Mouse (Mus musculus): ENCODE results near the gene Zfp287.

Zfp287 gene

DNA sequence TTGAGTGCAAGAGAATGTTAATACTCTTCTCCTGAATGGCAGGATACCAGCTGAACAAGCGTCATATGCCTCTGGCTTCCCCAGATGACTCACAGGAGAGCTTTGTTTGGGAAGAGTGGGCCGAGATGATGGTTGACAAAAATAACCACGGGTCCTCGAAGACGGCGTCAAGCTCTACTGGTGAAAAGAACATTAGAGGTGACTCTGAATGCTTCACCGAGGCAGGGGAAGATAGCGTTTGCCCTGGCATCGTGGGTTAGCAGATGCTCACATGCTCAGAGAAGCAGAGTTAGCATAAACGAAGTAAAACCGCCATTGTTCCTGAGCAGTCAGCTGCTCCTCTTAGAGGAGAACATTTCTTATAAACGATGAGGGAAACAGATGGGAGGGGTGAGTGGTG is 62.2 kb downstream of the Zfp287 start:
- no peak for TF ChIP-seq GATA4 (IDR thresholded peaks at IDR 0.05; ENCODE audit: insufficient replicate concordance, low read length)

DNA sequence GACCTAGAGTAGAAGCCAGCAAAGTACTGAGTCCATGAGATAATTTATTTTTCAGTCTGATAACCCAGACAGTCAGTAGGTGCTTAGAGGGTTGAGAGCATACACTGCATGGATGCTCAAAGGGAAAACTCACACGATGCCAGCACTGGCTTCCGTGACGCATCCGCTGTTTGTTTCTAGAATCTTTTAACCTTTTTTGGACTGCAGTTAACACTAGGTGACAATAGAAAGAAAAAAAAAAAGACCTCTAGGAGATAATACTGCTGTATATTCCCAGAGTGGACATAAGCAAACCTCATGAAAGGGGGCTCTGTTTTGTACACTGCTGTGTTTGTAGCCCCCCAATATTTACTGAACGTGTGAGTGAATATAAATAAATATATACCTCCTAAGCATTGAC is 62.7 kb downstream of the Zfp287 start:
- no peak for TF ChIP-seq GATA4 (IDR thresholded peaks at IDR 0.05; ENCODE audit: insufficient replicate concordance, low read length)

DNA sequence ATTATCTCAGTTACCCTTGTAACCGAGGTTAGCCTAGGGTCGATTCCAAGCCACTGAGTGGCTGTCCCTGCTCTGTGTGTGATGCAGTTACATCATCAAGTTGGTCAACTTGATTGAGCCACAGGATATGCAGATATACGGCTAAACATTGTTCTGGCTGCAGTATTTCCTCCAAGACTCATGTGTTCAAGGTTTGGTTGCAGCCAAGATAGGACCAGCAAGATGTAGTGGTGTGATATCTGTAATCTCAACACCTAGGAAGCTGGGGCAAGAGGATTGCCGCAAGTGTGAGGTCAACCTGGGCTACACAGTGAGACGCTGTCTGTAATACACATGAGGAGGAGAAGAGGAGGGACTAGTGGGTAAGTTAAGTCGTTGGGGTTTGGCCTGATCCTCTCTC is 67.5 kb downstream of the Zfp287 start:
- TF ChIP-seq GATA4 (IDR thresholded peaks at IDR 0.05; ENCODE audit: insufficient replicate concordance, low read length) = no peak

DNA sequence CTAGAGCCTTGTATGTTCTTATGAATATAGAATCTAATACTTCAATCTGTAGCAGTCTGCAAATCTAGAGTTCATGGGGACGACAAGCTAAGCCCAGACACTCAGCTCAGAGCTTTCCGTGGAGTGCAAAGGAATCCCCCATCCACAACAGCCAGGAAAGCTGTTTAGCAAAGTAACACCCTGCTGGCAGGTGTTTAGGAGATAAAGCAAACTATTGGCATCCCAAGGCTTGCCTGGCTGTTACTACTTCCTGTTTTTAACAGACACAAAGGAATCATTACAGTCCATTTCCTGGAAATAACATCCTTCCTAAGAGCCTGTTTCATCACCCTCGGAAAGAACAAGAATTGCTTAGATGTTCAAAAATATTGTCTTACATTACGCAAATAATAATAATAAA is 70.8 kb downstream of the Zfp287 start:
- no peak for TF ChIP-seq GATA4 (IDR thresholded peaks at IDR 0.05; ENCODE audit: insufficient replicate concordance, low read length)

DNA sequence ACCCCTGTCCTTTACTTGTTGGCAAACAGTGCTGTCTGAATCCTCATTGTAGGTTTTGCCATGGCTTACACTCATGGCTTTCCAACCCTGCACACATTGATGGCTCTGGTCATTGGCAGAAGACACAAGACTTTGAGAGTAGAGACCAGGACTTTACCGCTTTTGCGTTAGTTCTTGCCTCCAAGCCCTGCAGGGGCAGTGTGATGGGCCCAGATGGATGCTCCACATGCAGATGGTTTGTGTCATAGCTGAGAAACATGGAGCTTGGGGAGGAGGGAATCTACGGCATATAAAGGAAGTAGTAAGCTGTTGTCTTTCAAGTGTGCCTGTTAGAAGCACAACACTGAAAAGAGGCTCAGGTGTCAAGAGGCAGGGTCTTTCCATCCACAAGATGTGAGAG is 79.6 kb downstream of the Zfp287 start:
- TF ChIP-seq GATA4 (IDR thresholded peaks at IDR 0.05; ENCODE audit: insufficient replicate concordance, low read length) = no peak

DNA sequence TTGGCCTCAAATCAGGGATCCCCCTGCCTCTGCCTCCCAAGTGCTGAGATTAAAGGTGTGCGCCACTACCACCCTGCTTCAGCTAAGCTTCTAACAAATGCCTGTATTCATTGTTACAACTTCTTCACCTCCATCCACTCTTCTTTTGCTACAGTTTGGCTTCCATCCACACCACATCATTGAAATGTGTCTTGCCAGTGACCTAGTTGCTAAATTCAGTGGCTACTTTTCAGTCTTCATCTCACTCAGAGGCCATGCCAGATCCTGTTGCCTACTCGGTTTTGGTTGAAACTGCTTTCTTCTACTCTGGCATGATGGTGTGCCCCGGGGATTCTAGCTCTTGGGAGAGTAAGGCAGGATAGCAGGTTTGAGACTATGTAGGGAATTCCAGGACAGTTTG is 80.1 kb downstream of the Zfp287 start:
- TF ChIP-seq GATA4 (IDR thresholded peaks at IDR 0.05; ENCODE audit: insufficient replicate concordance, low read length) = no peak

All from liver, adult (tissue).